Comparison of ENCODE assay signal across 16 mouse cellular contexts in the genomic region with DNA sequence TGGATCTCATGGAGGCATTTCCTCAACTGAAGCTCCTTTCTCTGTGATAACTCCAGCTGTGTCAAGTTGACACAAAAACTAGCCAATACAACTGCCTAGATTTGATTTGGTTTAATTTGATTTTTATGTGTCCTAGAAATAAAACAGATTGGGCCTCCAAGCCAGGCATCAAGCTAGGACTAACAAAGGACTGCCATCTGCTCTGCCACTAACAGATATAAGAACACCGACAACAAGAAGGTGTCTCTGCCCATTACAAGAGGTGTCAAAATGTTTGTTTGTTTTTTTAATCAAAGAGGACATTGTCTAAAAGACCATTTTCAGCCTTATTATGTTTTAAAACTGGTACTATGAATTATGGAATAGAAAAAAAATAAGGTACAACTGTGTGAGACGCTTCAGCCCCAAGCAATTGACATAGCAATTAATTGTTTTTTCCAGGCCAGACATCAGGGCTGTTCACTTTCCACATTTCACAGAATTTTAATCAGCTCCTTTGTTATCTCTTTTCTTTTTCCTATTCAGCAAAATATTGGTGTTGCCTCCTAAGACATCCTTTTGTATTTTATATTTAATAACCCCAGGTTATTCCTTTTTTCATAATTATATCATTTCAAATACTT.
"Had no signal": no experiment of that assay in that cellular context is flagged by ENCODE, and none has a peak within 500 bp of the region (broad histone marks: within the 10 kb centered on the region; RNA-seq: fewer than 3 reads in every experiment).

No protein-coding gene starts in this region.

- H3K4me2 ChIP-seq: limb, embryonic 12.5 days; liver, embryonic 13.5 days; lung, embryonic 15.5 days; midbrain, embryonic 11.5 days; stomach, embryonic 15.5 days had no signal

- H3K27ac ChIP-seq: layer of hippocampus, adult 2 months; limb, embryonic 12.5 days; liver, embryonic 13.5 days; lung, embryonic 15.5 days; macrophage; stomach, embryonic 15.5 days had no signal

- H3K27me3 ChIP-seq: limb, embryonic 12.5 days; liver, embryonic 13.5 days; lung, embryonic 15.5 days; megakaryocyte, embryonic 14.5 days; stomach, embryonic 15.5 days had no signal

- H3K4me3 ChIP-seq: layer of hippocampus, adult 2 months; limb, embryonic 12.5 days; liver, embryonic 13.5 days; lung, embryonic 15.5 days; megakaryocyte, embryonic 14.5 days; stomach, embryonic 15.5 days had no signal

- H3K4me1 ChIP-seq: limb, embryonic 12.5 days; liver, embryonic 13.5 days; lung, embryonic 15.5 days; megakaryocyte, embryonic 14.5 days; stomach, embryonic 15.5 days had no signal

- ATAC-seq: liver, postnatal 0 days had no signal

- DNase-seq: kidney, adult 18-20 months; kidney, postnatal 10 days; kidney, postnatal 4 days; liver; liver, embryonic 13.5 days; liver, postnatal 0 days; lung, postnatal 14 days; thymus, adult 2 months; thymus, postnatal 25 days had no signal

- H3K9ac ChIP-seq: limb, embryonic 12.5 days; liver, embryonic 13.5 days; liver, postnatal 0 days; lung, embryonic 15.5 days; stomach, embryonic 15.5 days had no signal

- H3K9me3 ChIP-seq: limb, embryonic 12.5 days; liver, embryonic 13.5 days; lung, embryonic 15.5 days; stomach, embryonic 15.5 days had no signal

- H3K36me3 ChIP-seq: limb, embryonic 12.5 days; liver, embryonic 13.5 days; lung, embryonic 15.5 days; stomach, embryonic 15.5 days had no signal
